Mouse (Mus musculus) kidney, adult 18-20 months (tissue): Measurements from ENCODE around the gene Gm17019.
"Not testable (repeated sequence)": the region's sequence is repeated elsewhere in the genome, so short reads cannot be mapped to it uniquely, and the experiment has no call there.

Experiments
- DNase-seq: peaks from one replicate; pipeline ENCODE4 v3.0.0; 2021

The Gm17019 gene

GRCm38 (mm10) chr5:14996670-14997249 lies 36.0 kb downstream of the Gm17019 start:
- not testable (repeated sequence) for DNase-seq

- DNase-seq = not testable (repeated sequence)
These were observed 38.7 kb downstream of the Gm17019 start for GRCm38 (mm10) chr5:14994124-14994523.

GRCm38 (mm10) chr5:14990375-14991158 lies 42.2 kb downstream of the Gm17019 start:
- DNase-seq = not testable (repeated sequence)

- not testable (repeated sequence) for DNase-seq
These were observed 46.0 kb downstream of the Gm17019 start for GRCm38 (mm10) chr5:14986649-14987387.
